Mouse (Mus musculus) layer of hippocampus, adult 9-10 months (tissue): ENCODE measurements around the gene Mfsd1.

Experiments
- DNase-seq: peaks from one replicate; pipeline ENCODE4 v3.0.0; 2022; ENCODE audit warnings: low spot score

Mfsd1 gene

GRCm38 (mm10) chr3:67582273-67583124, at the start of gene Mfsd1:
TSS of gene Mfsd1 (plus strand) at chr3:67582741.
- peak; percentile 32 for DNase-seq

GRCm38 (mm10) chr3:67543630-67544029, 38.9 kb upstream of the Mfsd1 start:
- DNase-seq: no peak

GRCm38 (mm10) chr3:67551193-67551592, 31.3 kb upstream of the Mfsd1 start:
- no peak for DNase-seq

GRCm38 (mm10) chr3:67553281-67553680, 29.3 kb upstream of the Mfsd1 start:
- DNase-seq: no peak

- DNase-seq: no peak
Measured at GRCm38 (mm10) chr3:67553927-67554448, 28.6 kb upstream of the Mfsd1 start.

- no peak for DNase-seq
Measured at GRCm38 (mm10) chr3:67555211-67555610, 27.3 kb upstream of the Mfsd1 start.

- DNase-seq: no peak
Measured at GRCm38 (mm10) chr3:67557200-67557651, 25.3 kb upstream of the Mfsd1 start.

GRCm38 (mm10) chr3:67557718-67558354, 24.7 kb upstream of the Mfsd1 start:
- no peak for DNase-seq

- DNase-seq: no peak
Measured at GRCm38 (mm10) chr3:67564731-67565357, 17.7 kb upstream of the Mfsd1 start.

GRCm38 (mm10) chr3:67565540-67566227, 16.9 kb upstream of the Mfsd1 start:
- DNase-seq: no peak

GRCm38 (mm10) chr3:67568015-67568618, 14.4 kb upstream of the Mfsd1 start:
- DNase-seq: peak; percentile 59

GRCm38 (mm10) chr3:67572918-67573317, 9.6 kb upstream of the Mfsd1 start:
- no peak for DNase-seq

- DNase-seq: no peak
Measured at GRCm38 (mm10) chr3:67573523-67573922, 9.0 kb upstream of the Mfsd1 start.

GRCm38 (mm10) chr3:67576248-67576647, 6.3 kb upstream of the Mfsd1 start:
- no peak for DNase-seq

- DNase-seq: no peak
Measured at GRCm38 (mm10) chr3:67576724-67577123, 5.8 kb upstream of the Mfsd1 start.

- DNase-seq: no peak
Measured at GRCm38 (mm10) chr3:67583125-67583845, 744 bp downstream of the Mfsd1 start.

GRCm38 (mm10) chr3:67583846-67584186, 1.3 kb downstream of the Mfsd1 start:
- DNase-seq: no peak

- no peak for DNase-seq
Measured at GRCm38 (mm10) chr3:67586511-67586910, 4.0 kb downstream of the Mfsd1 start.

GRCm38 (mm10) chr3:67587430-67587829, 4.9 kb downstream of the Mfsd1 start:
- no peak for DNase-seq

- no peak for DNase-seq
Measured at GRCm38 (mm10) chr3:67601616-67602138, 19.1 kb downstream of the Mfsd1 start.

- DNase-seq: no peak
Measured at GRCm38 (mm10) chr3:67618222-67618621, 35.7 kb downstream of the Mfsd1 start.
